ENCODE assay signal across 14 mouse cellular contexts in genomic region chr14:34345771-34346566, GRCm38 (mm10). TPM values are rescaled to one million over a fixed set of nuclear protein-coding genes. Genes with fewer than 3 reads are reported as not detected.
DNase-seq lines count a peak whose midpoint lies in the region; ATAC-seq and TF ChIP-seq lines count a peak whose summit lies in the region.
"Had no signal": no experiment of that assay in that cellular context is flagged by ENCODE, and none has a peak within 500 bp of the region (broad histone marks: within the 10 kb centered on the region; RNA-seq: fewer than 3 reads in every experiment).

No protein-coding gene starts in this region.

- no peak overlapping the region for H3K4me2 ChIP-seq in embryonic facial prominence, embryonic 11.5 days (ENCODE audit: low read depth, low read length)
- H3K4me2 ChIP-seq in liver, embryonic 16.5 days (ENCODE audit: low read depth, low read length): no peak overlapping the region
- H3K4me2 ChIP-seq in stomach, postnatal 0 days (replicated peaks; ENCODE audit: low read depth): no peak overlapping the region
- H3K4me2 ChIP-seq: embryonic facial prominence, embryonic 12.5 days had no signal

- intact Hi-C loops in left cerebral cortex, postnatal 4 days (cut with DNase I): no loop called here

- no peaks in the 10 kb centered on the region for H3K4me1 ChIP-seq in embryonic facial prominence, embryonic 11.5 days (ENCODE audit: control insufficient read depth, insufficient read depth, low read length)
- peaks cover 7% of the 10 kb centered on the region for H3K4me1 ChIP-seq in embryonic facial prominence, embryonic 10.5 days
- peaks cover 3% of the 10 kb centered on the region; the same call in 1 of the 2 replicates for H3K4me1 ChIP-seq in megakaryocyte, embryonic 14.5 days
- H3K4me1 ChIP-seq in liver, embryonic 16.5 days (ENCODE audit: control insufficient read depth, low read depth, low read length): peaks cover 3% of the 10 kb centered on the region; the same call in 1 of the 2 replicates
- no peaks in the 10 kb centered on the region for H3K4me1 ChIP-seq in stomach, postnatal 0 days (replicated peaks; ENCODE audit: control insufficient read depth, insufficient read depth)

- H3K4me3 ChIP-seq in embryonic facial prominence, embryonic 11.5 days (ENCODE audit: low read depth, low read length): no peak overlapping the region
- no peak overlapping the region for H3K4me3 ChIP-seq in embryonic facial prominence, embryonic 10.5 days
- H3K4me3 ChIP-seq in megakaryocyte, embryonic 14.5 days (replicated peaks): peak overlapping the region; percentile 50
- H3K4me3 ChIP-seq in liver, embryonic 16.5 days (ENCODE audit: low read depth, low read length): no peak overlapping the region
- no peak overlapping the region for H3K4me3 ChIP-seq in stomach, postnatal 0 days (ENCODE audit: low read depth, low read length)
- H3K4me3 ChIP-seq: embryonic facial prominence, embryonic 12.5 days had no signal

- TF ChIP-seq EP300 in stomach, postnatal 0 days (optimal IDR thresholded peaks at IDR 0.05): no peak

- H3K27me3 ChIP-seq in embryonic facial prominence, embryonic 11.5 days (ENCODE audit: control insufficient read depth, insufficient read depth, low read length): no peaks in the 10 kb centered on the region
- H3K27me3 ChIP-seq in embryonic facial prominence, embryonic 10.5 days (replicated peaks; ENCODE audit: low read depth, poor library complexity, severe bottlenecking): no peaks in the 10 kb centered on the region
- H3K27me3 ChIP-seq in megakaryocyte, embryonic 14.5 days (replicated peaks): peaks cover 5% of the 10 kb centered on the region
- H3K27me3 ChIP-seq in liver, embryonic 16.5 days (ENCODE audit: control insufficient read depth, insufficient read depth, low read depth, low read length): no peaks in the 10 kb centered on the region
- H3K27me3 ChIP-seq in stomach, postnatal 0 days (ENCODE audit: control insufficient read depth, insufficient read depth, low read length): no peaks in the 10 kb centered on the region
- H3K27me3 ChIP-seq: embryonic facial prominence, embryonic 12.5 days had no signal

- H3K27ac ChIP-seq in embryonic facial prominence, embryonic 11.5 days (replicated peaks; ENCODE audit: low read depth, low read length): no peak overlapping the region
- no peak overlapping the region for H3K27ac ChIP-seq in embryonic facial prominence, embryonic 10.5 days (replicated peaks)
- H3K27ac ChIP-seq in liver, embryonic 16.5 days (ENCODE audit: low read length): peak overlapping the region; percentile 24; the same call in 1 of the 2 replicates
- H3K27ac ChIP-seq in stomach, postnatal 0 days (replicated peaks): no peak overlapping the region
- H3K27ac ChIP-seq: embryonic facial prominence, embryonic 12.5 days had no signal

- ATAC-seq in embryonic facial prominence, embryonic 11.5 days (replicated peaks; ENCODE audit: insufficient number of reproducible peaks, low FRiP score, low TSS enrichment, low read depth): 0 out of 2 replicates have a peak, but pooled peaks have one; percentile 48
- ATAC-seq in megakaryocyte, adult 5-6 weeks (ENCODE audit: poor library complexity, severe bottlenecking): no peak
- ATAC-seq in liver, embryonic 16.5 days (ENCODE audit: low read depth): peak; percentile 35
- no peak for ATAC-seq in stomach, postnatal 0 days (ENCODE audit: low FRiP score, low TSS enrichment)

- peaks cover 2% of the 10 kb centered on the region for H3K36me3 ChIP-seq in embryonic facial prominence, embryonic 11.5 days (replicated peaks; ENCODE audit: control insufficient read depth, insufficient read depth, low read depth, low read length)
- H3K36me3 ChIP-seq in embryonic facial prominence, embryonic 10.5 days (replicated peaks): peaks cover 37% of the 10 kb centered on the region
- peaks cover 45% of the 10 kb centered on the region for H3K36me3 ChIP-seq in megakaryocyte, embryonic 14.5 days (replicated peaks; ENCODE audit: low read length)
- H3K36me3 ChIP-seq in liver, embryonic 16.5 days (ENCODE audit: control insufficient read depth, insufficient read depth): peaks cover 10% of the 10 kb centered on the region
- peaks cover 20% of the 10 kb centered on the region for H3K36me3 ChIP-seq in stomach, postnatal 0 days (ENCODE audit: control insufficient read depth, insufficient read depth, low read length)

- WGBS in embryonic facial prominence, embryonic 11.5 days: 56% methylated on average over 12 of the region's 12 CpGs
- 54% methylated on average over 12 of the region's 12 CpGs for WGBS in embryonic facial prominence, embryonic 10.5 days
- 54% methylated on average over 12 of the region's 12 CpGs for WGBS in liver, embryonic 16.5 days (ENCODE audit: insufficient replicate concordance)
- 55% methylated on average over 12 of the region's 12 CpGs for WGBS in stomach, postnatal 0 days

- DNase-seq in embryonic facial prominence, embryonic 11.5 days (ENCODE audit: low spot score): peak; percentile 20
- no peak for DNase-seq in embryonic facial prominence, embryonic 10.5 days (ENCODE audit: low spot score)
- DNase-seq in stomach, postnatal 0 days (ENCODE audit: low spot score): no peak
- DNase-seq in left cerebral cortex, postnatal 4 days: no peak
- no peak for DNase-seq in layer of hippocampus, postnatal 36 days
- DNase-seq: adrenal gland, adult 2 months; layer of hippocampus, adult 9-11 months had no signal

- H3K9ac ChIP-seq in embryonic facial prominence, embryonic 11.5 days (replicated peaks; ENCODE audit: low read length): no peak overlapping the region
- no peak overlapping the region for H3K9ac ChIP-seq in liver, embryonic 16.5 days (ENCODE audit: low read depth, low read length)
- H3K9ac ChIP-seq in stomach, postnatal 0 days (ENCODE audit: low read length): no peak overlapping the region
- H3K9ac ChIP-seq: embryonic facial prominence, embryonic 12.5 days had no signal

- no peaks in the 10 kb centered on the region for H3K9me3 ChIP-seq in embryonic facial prominence, embryonic 11.5 days (replicated peaks; ENCODE audit: control insufficient read depth, low read length)
- no peaks in the 10 kb centered on the region for H3K9me3 ChIP-seq in embryonic facial prominence, embryonic 10.5 days
- no peaks in the 10 kb centered on the region for H3K9me3 ChIP-seq in megakaryocyte, embryonic 14.5 days
- H3K9me3 ChIP-seq in liver, embryonic 16.5 days (replicated peaks; ENCODE audit: control insufficient read depth, low read length): no peaks in the 10 kb centered on the region
- H3K9me3 ChIP-seq in stomach, postnatal 0 days (ENCODE audit: control insufficient read depth, low read length): no peaks in the 10 kb centered on the region
- H3K9me3 ChIP-seq: embryonic facial prominence, embryonic 12.5 days had no signal

- peak; percentile 55 for TF ChIP-seq CTCF in stomach, postnatal 0 days (IDR thresholded peaks at IDR 0.05; ENCODE audit: low read depth)

RNA-seq across cellular contexts. Expression of gene Fam25c, which starts 9.3 kb away (rescaled TPM):
- not detected in 2 replicates for polyA plus RNA-seq in embryonic facial prominence, embryonic 11.5 days (2014; fragmentation: Nextera tagmentation; extraction: Ambion mirVana)
- not detected in 2 replicates for polyA plus RNA-seq in embryonic facial prominence, embryonic 10.5 days (2016; fragmentation: Nextera tagmentation; extraction: Ambion mirVana)
- not detected in 2 replicates for polyA plus RNA-seq in megakaryocyte, embryonic 14.5 days (2012; ENCODE audit: insufficient read depth, low replicate concordance)
- total RNA-seq in megakaryocyte, adult 5-6 weeks (2015): not detected in 2 replicates
- total RNA-seq in megakaryocyte, adult 5-6 weeks (2017): not detected in 2 replicates
- 0.35 and 0.57 TPM in 2 replicates for polyA plus RNA-seq in liver, embryonic 16.5 days (2015; fragmentation: Nextera tagmentation; extraction: Ambion mirVana)
- polyA plus RNA-seq in stomach, postnatal 0 days (2015; fragmentation: Nextera tagmentation; extraction: Ambion mirVana): 793 and 847 TPM in 2 replicates
- 1 to 10 TPM in 1 of 2 experiments, not detected in 1; 1.0 TPM for total RNA-seq in left cerebral cortex, postnatal 4 days (2021)
- not detected for total RNA-seq in layer of hippocampus, postnatal 36 days (2021)
- total RNA-seq: adrenal gland, adult 2 months; heart, adult 8-10 months; neutrophil, adult 5-6 weeks had no signal
- polyA plus RNA-seq: adrenal gland, adult 2 months; embryonic facial prominence, embryonic 12.5 days; testis, adult 2 months had no signal

RNA-seq across cellular contexts. Expression of gene Sncg, which starts 28.6 kb away (rescaled TPM):
- polyA plus RNA-seq in embryonic facial prominence, embryonic 11.5 days (2014; fragmentation: Nextera tagmentation; extraction: Ambion mirVana): 50.6 and 76.6 TPM in 2 replicates
- 21.9 and 44.5 TPM in 2 replicates for polyA plus RNA-seq in embryonic facial prominence, embryonic 10.5 days (2016; fragmentation: Nextera tagmentation; extraction: Ambion mirVana)
- not detected in 2 replicates for polyA plus RNA-seq in megakaryocyte, embryonic 14.5 days (2012; ENCODE audit: insufficient read depth, low replicate concordance)
- not detected in 2 replicates for total RNA-seq in megakaryocyte, adult 5-6 weeks (2015)
- not detected in 2 replicates for total RNA-seq in megakaryocyte, adult 5-6 weeks (2017)
- polyA plus RNA-seq in liver, embryonic 16.5 days (2015; fragmentation: Nextera tagmentation; extraction: Ambion mirVana): 0.11 and 0.24 TPM in 2 replicates
- 29.0 and 29.7 TPM in 2 replicates for polyA plus RNA-seq in stomach, postnatal 0 days (2015; fragmentation: Nextera tagmentation; extraction: Ambion mirVana)
- total RNA-seq in left cerebral cortex, postnatal 4 days (2021): 1 to 10 TPM in 1 of 2 experiments, not detected in 1; 1.6 TPM
- total RNA-seq in layer of hippocampus, postnatal 36 days (2021): 1 to 10 TPM; 5.9 to 6.5 TPM
- total RNA-seq: neutrophil, adult 5-6 weeks had no signal

RNA-seq across cellular contexts. Expression of gene Mmrn2, which starts 29.3 kb away (rescaled TPM):
- polyA plus RNA-seq in embryonic facial prominence, embryonic 11.5 days (2014; fragmentation: Nextera tagmentation; extraction: Ambion mirVana): 5.4 and 5.8 TPM in 2 replicates
- 6.4 and 7.8 TPM in 2 replicates for polyA plus RNA-seq in embryonic facial prominence, embryonic 10.5 days (2016; fragmentation: Nextera tagmentation; extraction: Ambion mirVana)
- not detected in 2 replicates for polyA plus RNA-seq in megakaryocyte, embryonic 14.5 days (2012; ENCODE audit: insufficient read depth, low replicate concordance)
- total RNA-seq in megakaryocyte, adult 5-6 weeks (2015): not detected in 2 replicates
- not detected in 2 replicates for total RNA-seq in megakaryocyte, adult 5-6 weeks (2017)
- polyA plus RNA-seq in liver, embryonic 16.5 days (2015; fragmentation: Nextera tagmentation; extraction: Ambion mirVana): 3.0 and 3.4 TPM in 2 replicates
- polyA plus RNA-seq in stomach, postnatal 0 days (2015; fragmentation: Nextera tagmentation; extraction: Ambion mirVana): 4.1 TPM in 2 replicates
- total RNA-seq in left cerebral cortex, postnatal 4 days (2021): 1 to 10 TPM; 3.6 to 4.0 TPM
- total RNA-seq in layer of hippocampus, postnatal 36 days (2021): 1 to 10 TPM; 3.1 to 4.2 TPM
- total RNA-seq: neutrophil, adult 5-6 weeks had no signal

RNA-seq across cellular contexts. Expression of gene Glud1, which starts 35.4 kb away (rescaled TPM):
- 97.2 and 97.5 TPM in 2 replicates for polyA plus RNA-seq in embryonic facial prominence, embryonic 11.5 days (2014; fragmentation: Nextera tagmentation; extraction: Ambion mirVana)
- polyA plus RNA-seq in embryonic facial prominence, embryonic 10.5 days (2016; fragmentation: Nextera tagmentation; extraction: Ambion mirVana): 70.0 and 76.1 TPM in 2 replicates
- polyA plus RNA-seq in megakaryocyte, embryonic 14.5 days (2012; ENCODE audit: insufficient read depth, low replicate concordance): 26.7 and 46.8 TPM in 2 replicates
- total RNA-seq in megakaryocyte, adult 5-6 weeks (2015): 362 and 395 TPM in 2 replicates
- 294 and 308 TPM in 2 replicates for total RNA-seq in megakaryocyte, adult 5-6 weeks (2017)
- 145 and 155 TPM in 2 replicates for polyA plus RNA-seq in liver, embryonic 16.5 days (2015; fragmentation: Nextera tagmentation; extraction: Ambion mirVana)
- 48.8 and 49.4 TPM in 2 replicates for polyA plus RNA-seq in stomach, postnatal 0 days (2015; fragmentation: Nextera tagmentation; extraction: Ambion mirVana)
- total RNA-seq in left cerebral cortex, postnatal 4 days (2021): 100 to 1,000 TPM; 299 TPM
- total RNA-seq in layer of hippocampus, postnatal 36 days (2021): 100 to 1,000 TPM; 309 to 341 TPM

RNA-seq across cellular contexts. Expression of gene Shld2, which starts 35.7 kb away (rescaled TPM):
- polyA plus RNA-seq in embryonic facial prominence, embryonic 11.5 days (2014; fragmentation: Nextera tagmentation; extraction: Ambion mirVana): 10.0 and 11.6 TPM in 2 replicates
- polyA plus RNA-seq in embryonic facial prominence, embryonic 10.5 days (2016; fragmentation: Nextera tagmentation; extraction: Ambion mirVana): 7.5 and 8.3 TPM in 2 replicates
- polyA plus RNA-seq in megakaryocyte, embryonic 14.5 days (2012; ENCODE audit: insufficient read depth, low replicate concordance): 2.9 TPM in 1 of 2 replicates, not detected in the other
- total RNA-seq in megakaryocyte, adult 5-6 weeks (2015): 11.5 and 13.4 TPM in 2 replicates
- 12.9 and 14.6 TPM in 2 replicates for total RNA-seq in megakaryocyte, adult 5-6 weeks (2017)
- polyA plus RNA-seq in liver, embryonic 16.5 days (2015; fragmentation: Nextera tagmentation; extraction: Ambion mirVana): 7.6 and 8.3 TPM in 2 replicates
- polyA plus RNA-seq in stomach, postnatal 0 days (2015; fragmentation: Nextera tagmentation; extraction: Ambion mirVana): 4.1 TPM in 2 replicates
- total RNA-seq in left cerebral cortex, postnatal 4 days (2021): 10 to 100 TPM in 1 of 2 experiments, 1 to 10 TPM in 1; 9.4 to 11.0 TPM
- 10 to 100 TPM; 12.5 to 13.5 TPM for total RNA-seq in layer of hippocampus, postnatal 36 days (2021)

Comparison
In these comparisons a context has a peak if more than half of its experiments do, and no peak if none do; other contexts are left out.
1. ATAC-seq: peak in embryonic facial prominence, embryonic 11.5 days (single experiment) and liver, embryonic 16.5 days (single experiment); none in megakaryocyte, adult 5-6 weeks (single experiment) and stomach, postnatal 0 days (single experiment).
2. RNA of gene Fam25c, which starts 9.3 kb away (polyA plus RNA-seq): 793 to 847 TPM in stomach, postnatal 0 days; 0.35 to 0.57 TPM in liver, embryonic 16.5 days, not detected in embryonic facial prominence, embryonic 11.5 days, not detected in embryonic facial prominence, embryonic 10.5 days and not detected in megakaryocyte, embryonic 14.5 days; every median in the first group is over 100 times any median in the second.
3. RNA of gene Sncg, which starts 28.6 kb away (polyA plus RNA-seq): 50.6 to 76.6 TPM in embryonic facial prominence, embryonic 11.5 days, 21.9 to 44.5 TPM in embryonic facial prominence, embryonic 10.5 days and 29.0 to 29.7 TPM in stomach, postnatal 0 days; 0.11 to 0.24 TPM in liver, embryonic 16.5 days and not detected in megakaryocyte, embryonic 14.5 days; every median in the first group is over 10 times any median in the second.